Mouse (Mus musculus) layer of hippocampus, adult 2 months (tissue): Measurements from ENCODE around the gene Ankrd13a. TPM values are rescaled to one million over a fixed set of nuclear protein-coding genes. Genes with fewer than 3 reads are reported as not detected.

Experiments used
- DNase-seq, 2 experiments: peaks; one replicate each; pipeline ENCODE4 v3.0.0; 2022; ENCODE audit warnings: low spot score in 2 of 2
- H3K27ac ChIP-seq: fragments of 200-600 bp; 2 replicates; pipeline ENCODE4 v1.8.1; 2022
- H3K4me3 ChIP-seq: fragments of 200-600 bp; 2 replicates; pipeline ENCODE4 v1.8.1; 2022; ENCODE audit warnings: mild to moderate bottlenecking
- CTCF ChIP-seq: fragments of 200-600 bp; conservative IDR thresholded peaks from 2 replicates; pipeline ENCODE4 v1.8.1; 2022; ENCODE audit warnings: antibody characterized with exemption, mild to moderate bottlenecking, moderate library complexity
- total RNA-seq, 2 experiments: library from RNA; stranded (reverse); gene quantifications; 2 replicates each; pipeline ENCODE4 v1.2.3; 2021

The Ankrd13a gene
- total RNA-seq, 2 experiments from 2014 or later, result 39.6 to 48.8 TPM

GRCm38 (mm10) chr5:114807468-114807867, 33.0 kb downstream of the Ankrd13a start:
- TF ChIP-seq CTCF, result no peak

DNA sequence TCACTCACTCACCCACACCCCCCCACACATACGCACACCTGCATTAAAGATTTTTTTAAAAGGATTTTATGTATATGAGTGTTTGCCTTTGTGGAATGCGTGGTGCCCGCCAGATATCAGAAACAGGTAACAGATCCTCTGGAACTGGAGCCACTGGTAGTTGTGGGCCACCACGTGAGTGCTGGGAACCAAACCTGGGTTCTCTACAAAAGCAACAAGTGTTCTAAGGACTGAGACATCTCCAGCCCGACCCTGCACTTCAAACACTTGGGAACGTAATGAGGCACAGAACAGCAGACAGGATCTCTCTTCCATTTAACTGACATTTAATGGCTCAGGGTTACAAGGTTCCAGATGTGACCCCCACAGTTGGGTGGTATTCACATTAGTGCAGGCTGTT, 33.4 kb downstream of the Ankrd13a start:
- no peak for DNase-seq
- no peak overlapping the region for H3K27ac ChIP-seq
- no peak overlapping the region for H3K4me3 ChIP-seq
- no peak for TF ChIP-seq CTCF

More at GRCm38 (mm10) chr5:114807468-114807867, 33.0 kb downstream of the Ankrd13a start:
- H3K27ac ChIP-seq, result peak overlapping the region; percentile 74; the same call in 1 of the 2 replicates
- H3K4me3 ChIP-seq, result no peak overlapping the region
- no peak for DNase-seq

- no peak for DNase-seq
- TF ChIP-seq CTCF, result no peak
- Histone ChIP-seq H3K27ac (no peak overlapping the region), H3K4me3 (no peak overlapping the region)
These were observed 33.9 kb downstream of the Ankrd13a start for GRCm38 (mm10) chr5:114808385-114808784.

DNA sequence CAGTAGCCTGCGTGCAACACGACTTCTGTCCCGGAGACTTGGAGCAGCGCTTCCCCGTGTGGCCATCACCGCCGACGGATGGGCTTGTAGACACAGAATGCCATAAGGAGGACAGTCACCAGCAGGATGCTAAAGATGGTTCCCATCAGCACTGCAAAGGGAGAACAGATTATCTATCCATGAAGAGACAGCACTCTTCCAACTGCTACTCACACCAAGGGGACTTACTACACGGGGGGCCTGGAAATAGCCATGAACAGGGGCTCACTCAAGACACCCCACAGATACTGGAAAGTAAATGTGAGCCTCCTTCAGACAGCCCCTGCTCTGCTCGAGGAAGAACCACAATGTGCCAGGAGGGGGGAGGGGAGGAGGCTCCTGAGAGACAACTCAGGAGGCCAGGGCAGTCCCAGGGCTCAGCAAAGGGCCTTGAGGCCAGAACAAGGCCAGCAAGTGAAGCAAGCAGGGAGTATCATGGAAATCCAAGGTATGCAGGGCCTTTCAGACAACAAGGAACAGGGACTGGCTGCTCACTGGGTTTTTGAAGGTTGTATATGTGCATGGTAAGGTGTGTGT, 34.8 kb downstream of the Ankrd13a start:
- no peak for DNase-seq
- Histone ChIP-seq H3K4me3 (no peak overlapping the region), H3K27ac (no peak overlapping the region)
- TF ChIP-seq CTCF, result no peak

DNA sequence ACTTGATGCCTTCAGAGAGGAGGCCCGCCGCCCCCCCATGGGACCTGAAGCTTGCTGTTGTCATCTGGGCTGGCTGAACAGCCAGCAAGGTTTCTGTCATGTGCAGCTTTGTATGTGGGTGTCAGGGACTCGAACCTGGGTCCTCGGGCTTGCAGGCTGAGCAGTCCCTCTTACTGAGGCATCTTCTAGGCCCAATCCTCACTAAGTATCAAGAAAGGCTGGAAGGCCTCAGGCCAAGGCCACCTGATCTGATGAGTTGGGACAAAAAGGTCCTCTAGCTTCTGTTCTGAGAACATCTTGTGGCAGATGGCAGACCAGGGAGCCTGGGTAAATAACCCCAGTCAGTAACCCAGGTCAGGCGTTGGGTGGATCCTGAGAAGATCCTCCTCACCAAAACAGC, 35.3 kb downstream of the Ankrd13a start:
- Histone ChIP-seq H3K27ac (peak overlapping the region; percentile 10; the same call in 1 of the 2 replicates), H3K4me3 (no peak overlapping the region)
- no peak for TF ChIP-seq CTCF
- DNase-seq, result no peak

DNA sequence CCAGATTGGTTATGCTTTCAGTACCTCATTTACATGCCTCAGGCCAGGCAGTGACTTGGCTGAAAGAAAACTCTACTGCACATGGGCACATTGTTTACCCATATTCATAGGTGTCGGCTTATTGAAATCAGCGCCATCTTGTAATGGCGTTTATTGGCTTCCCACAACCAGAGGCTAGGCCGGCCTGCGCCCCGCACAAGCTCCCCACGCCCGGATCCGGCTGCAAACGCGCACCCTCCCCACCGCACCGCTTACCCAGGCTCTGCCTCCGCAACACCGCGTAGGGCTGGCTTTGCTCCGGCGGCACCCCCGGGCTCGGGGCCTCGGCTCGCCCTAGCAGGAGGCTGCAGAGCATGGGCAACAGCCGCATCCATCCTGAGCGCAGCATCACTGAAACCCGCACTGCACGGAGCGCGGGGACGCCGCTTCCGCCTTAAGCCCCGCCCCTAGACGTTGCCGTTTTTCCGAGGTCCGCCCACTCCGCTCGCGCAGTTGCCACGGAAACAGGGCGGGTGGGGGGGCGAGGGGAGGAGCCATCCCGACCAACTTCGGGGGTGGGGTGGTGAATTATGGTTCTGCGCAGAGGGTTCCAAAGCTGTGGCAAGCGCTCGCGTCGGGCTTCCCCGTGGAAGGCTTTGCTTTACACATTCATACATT, 39.2 kb downstream of the Ankrd13a start:
- Histone ChIP-seq H3K27ac (peak overlapping the region; percentile 94), H3K4me3 (peak overlapping the region; percentile 71)
- TF ChIP-seq CTCF, result no peak
- peak; percentile 91 for DNase-seq

GRCm38 (mm10) chr5:114816599-114816998, 42.1 kb downstream of the Ankrd13a start:
- Histone ChIP-seq H3K27ac (no peak overlapping the region), H3K4me3 (no peak overlapping the region)
- TF ChIP-seq CTCF, result 0 out of 2 replicates have a peak, but pooled peaks have one; percentile 4
- DNase-seq, result no peak

- TF ChIP-seq CTCF, result no peak
- no peak overlapping the region for H3K4me3 ChIP-seq
- no peak overlapping the region for H3K27ac ChIP-seq
- no peak for DNase-seq
These were observed 43.6 kb downstream of the Ankrd13a start for GRCm38 (mm10) chr5:114818124-114818523.

DNA sequence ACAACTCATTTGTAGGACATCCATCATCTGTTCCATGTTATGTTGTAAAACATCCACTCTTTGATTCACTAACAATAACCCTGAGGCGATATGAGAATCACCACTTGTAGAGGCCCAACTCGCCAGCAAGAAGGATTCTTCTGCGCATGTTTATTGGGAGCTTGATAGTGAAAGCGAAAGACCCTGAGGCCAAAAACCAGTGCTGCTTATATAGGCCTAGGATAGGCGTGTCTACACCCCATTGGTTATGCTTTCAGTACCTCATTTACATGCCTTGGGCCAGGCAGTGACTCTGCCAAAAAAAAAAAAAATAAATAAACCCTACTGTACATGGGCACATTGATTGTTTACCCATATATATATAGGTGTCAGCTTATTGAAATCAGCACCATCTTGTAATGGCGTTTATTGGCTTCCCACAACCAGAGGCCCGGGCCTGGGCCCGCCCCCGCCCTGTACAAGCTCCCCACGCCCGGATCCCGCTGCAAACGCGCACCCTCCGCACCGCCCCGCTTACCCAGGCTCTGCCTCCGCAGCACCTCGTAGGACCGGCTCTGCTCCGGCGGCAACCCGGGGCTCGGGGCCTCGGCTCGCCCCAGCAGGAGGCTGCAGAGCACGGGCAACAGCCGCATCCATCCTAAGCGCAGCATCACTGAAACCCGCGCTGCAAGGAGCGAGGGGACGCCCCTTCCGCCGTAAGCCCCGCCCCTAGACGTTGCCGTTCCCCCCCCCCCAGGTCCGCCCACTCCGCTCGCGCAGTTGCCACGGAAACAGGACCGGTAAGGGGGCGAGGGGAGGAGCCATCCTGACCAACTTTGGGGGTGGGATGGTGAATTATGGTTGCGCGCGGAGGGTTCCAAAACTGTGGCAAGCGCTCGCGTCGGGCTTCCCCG, 48.6 kb downstream of the Ankrd13a start, which contains the start of gene 1500011B03Rik:
TSS of gene 1500011B03Rik (minus strand) at position 673 of the 893 bp plus-strand sequence.
- TF ChIP-seq CTCF, result no peak
- H3K4me3 ChIP-seq, result peak within 1 kb of the TSS; percentile 66
- H3K27ac ChIP-seq, result peak within 1 kb of the TSS; percentile 79
- peak; percentile 81 to 85 for DNase-seq

- DNase-seq, result peak in 1 of 2 experiments; percentile 51
- TF ChIP-seq CTCF, result peak; percentile 89
- Histone ChIP-seq H3K27ac (no peak overlapping the region), H3K4me3 (no peak overlapping the region)
These were observed 49.7 kb downstream of the Ankrd13a start for GRCm38 (mm10) chr5:114824197-114824596.

GRCm38 (mm10) chr5:114825978-114826691, 51.7 kb downstream of the Ankrd13a start:
- Histone ChIP-seq H3K4me3 (peak overlapping the region; percentile 39; the same call in 1 of the 2 replicates), H3K27ac (no peak overlapping the region)
- DNase-seq, result no peak
- TF ChIP-seq CTCF, result peak; percentile 27; the same call in 1 of the 2 replicates

DNA sequence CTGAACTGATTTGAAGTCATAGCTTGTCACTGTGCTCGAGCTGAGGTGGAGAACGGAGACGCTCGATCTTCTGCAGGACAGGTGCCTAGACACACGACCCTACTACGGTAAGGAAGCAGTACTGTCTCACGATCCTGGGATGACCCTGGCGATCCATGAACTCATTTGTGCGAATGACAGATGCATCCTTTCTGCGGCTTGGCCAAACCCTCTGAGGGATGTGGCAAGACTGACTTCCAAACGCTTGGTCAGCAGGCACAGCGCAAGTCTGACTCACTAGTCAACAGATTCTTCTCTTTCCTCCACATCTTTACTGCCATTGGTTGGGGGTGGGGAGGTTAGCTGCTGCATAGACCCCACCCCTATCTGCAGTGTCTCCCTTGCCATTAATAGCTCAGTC, 53.0 kb downstream of the Ankrd13a start:
- H3K4me3 ChIP-seq, result no peak overlapping the region
- DNase-seq, result no peak
- H3K27ac ChIP-seq, result no peak overlapping the region
- no peak for TF ChIP-seq CTCF
